Mouse (Mus musculus) liver, embryonic 11.5 days (tissue): Measurements from ENCODE around the gene Csk. TPM values are rescaled to one million over a fixed set of nuclear protein-coding genes. Genes with fewer than 3 reads are reported as not detected.

Source experiments
- ATAC-seq: fragments of 200-750 bp; cut with Nextera tagmentation; replicated peaks from 2 replicates; pipeline ENCODE4 v1.8.0; 2017; ENCODE audit warnings: moderate number of reproducible peaks, mild to moderate bottlenecking, moderate TSS enrichment, moderate library complexity; ENCODE audit not compliant: low FRiP score
- DNase-seq: peaks from one replicate; pipeline ENCODE4 v3.0.0-alpha.2; 2017; ENCODE audit warnings: low spot score
- H3K27ac ChIP-seq: fragments of 300-500 bp; sonication (generic); 2 replicates; pipeline ENCODE4 v1.5.1; 2014; ENCODE audit warnings: mild to moderate bottlenecking, low read depth, low read length, control low read depth
- H3K27me3 ChIP-seq: fragments of 300-500 bp; sonication (generic); replicated peaks from 2 replicates; pipeline ENCODE4 v1.6.1; 2014; ENCODE audit warnings: low read length, mixed read lengths; ENCODE audit not compliant: control insufficient read depth, insufficient read depth
- H3K36me3 ChIP-seq: fragments of 300-500 bp; sonication (generic); 2 replicates; pipeline ENCODE4 v1.6.1; 2014; ENCODE audit warnings: mild to moderate bottlenecking, low read length, moderate library complexity, mixed read lengths; ENCODE audit not compliant: control insufficient read depth, insufficient read depth
- H3K4me1 ChIP-seq: fragments of 300-500 bp; sonication (generic); replicated peaks from 2 replicates; pipeline ENCODE4 v1.6.1; 2014; ENCODE audit warnings: low read length, mixed read lengths; ENCODE audit not compliant: control insufficient read depth, insufficient read depth
- H3K4me2 ChIP-seq: fragments of 300-500 bp; sonication (generic); 2 replicates; pipeline ENCODE4 v1.6.1; 2014; ENCODE audit warnings: mild to moderate bottlenecking, control low read depth, moderate library complexity
- H3K4me3 ChIP-seq: fragments of 300-500 bp; sonication (generic); 2 replicates; pipeline ENCODE4 v1.5.1; 2014; ENCODE audit warnings: low read depth, low read length, control low read depth
- H3K9ac ChIP-seq: fragments of 300-500 bp; sonication (generic); 2 replicates; pipeline ENCODE4 v1.6.1; 2014; ENCODE audit warnings: low read depth, low read length, control low read depth
- H3K9me3 ChIP-seq: fragments of 300-500 bp; sonication (generic); 2 replicates; pipeline ENCODE4 v1.6.1; 2016; ENCODE audit warnings: low read length, inconsistent platforms, mixed read lengths; ENCODE audit not compliant: control insufficient read depth
- WGBS: fragments of 180-500 bp; shearing (Covaris S2); extraction: QIAGEN DNeasy Blood & Tissue Kit; methylation state at CpG from one replicate; pipeline ENCODE4 v1.1.7; 2014; 5-methylcytosine and 5-hydroxymethylcytosine counted together
- polyA plus RNA-seq: library from polyadenylated mRNA; unstranded; fragments of >200 nt; fragmentation: Nextera tagmentation; extraction: Ambion mirVana; gene quantifications from 2 replicates; pipeline ENCODE4 v1.2.1, GENCODE M21; 2014

The Csk gene
- polyA plus RNA-seq, 1 experiment from 2014 or later = 45.2 TPM

DNA sequence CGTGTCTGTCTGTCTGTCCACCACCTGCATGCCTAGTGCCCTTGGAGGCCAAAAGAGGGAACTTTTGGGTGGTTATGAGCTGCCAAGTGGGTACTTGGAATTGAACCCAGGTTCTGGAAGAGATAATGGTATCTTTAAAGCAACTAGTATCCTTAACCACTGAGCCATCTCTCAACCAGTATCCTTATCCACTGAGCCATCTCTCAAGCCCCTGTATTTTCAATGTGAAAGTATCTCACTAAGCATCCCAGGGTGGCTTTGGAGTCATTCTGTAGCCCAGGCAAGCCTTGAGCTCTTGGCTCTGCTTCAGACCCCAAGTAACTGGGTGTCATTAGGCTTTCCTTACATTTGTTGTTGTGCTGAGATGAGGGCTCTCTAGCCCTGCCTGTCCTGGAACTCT, 1.5 kb upstream of the Csk start:
- H3K27ac ChIP-seq = no peak overlapping the region
- 89% methylated on average over 1 of the region's 1 CpGs for WGBS

GRCm38 (mm10) chr9:57652855-57653254, 576 bp downstream of the Csk start:
- Histone ChIP-seq H3K9me3 (no peaks in the 10 kb centered on the region), H3K27me3 (no peaks in the 10 kb centered on the region), H3K27ac (no peak overlapping the region), H3K36me3 (no peaks in the 10 kb centered on the region), H3K9ac (no peak overlapping the region), H3K4me3 (no peak overlapping the region), H3K4me1 (peaks cover 19% of the 10 kb centered on the region), H3K4me2 (no peak overlapping the region)
- DNase-seq (no peak), ATAC-seq (no peak)
- WGBS = 67% methylated on average over 3 of the region's 3 CpGs

More for the DNA sequence above, 1.5 kb upstream of the Csk start:
- Histone ChIP-seq H3K9ac (no peak overlapping the region), H3K4me2 (no peak overlapping the region), H3K4me1 (peaks cover 18% of the 10 kb centered on the region), H3K9me3 (no peaks in the 10 kb centered on the region), H3K36me3 (no peaks in the 10 kb centered on the region), H3K4me3 (no peak overlapping the region), H3K27me3 (no peaks in the 10 kb centered on the region)
- DNase-seq (no peak), ATAC-seq (no peak)

DNA sequence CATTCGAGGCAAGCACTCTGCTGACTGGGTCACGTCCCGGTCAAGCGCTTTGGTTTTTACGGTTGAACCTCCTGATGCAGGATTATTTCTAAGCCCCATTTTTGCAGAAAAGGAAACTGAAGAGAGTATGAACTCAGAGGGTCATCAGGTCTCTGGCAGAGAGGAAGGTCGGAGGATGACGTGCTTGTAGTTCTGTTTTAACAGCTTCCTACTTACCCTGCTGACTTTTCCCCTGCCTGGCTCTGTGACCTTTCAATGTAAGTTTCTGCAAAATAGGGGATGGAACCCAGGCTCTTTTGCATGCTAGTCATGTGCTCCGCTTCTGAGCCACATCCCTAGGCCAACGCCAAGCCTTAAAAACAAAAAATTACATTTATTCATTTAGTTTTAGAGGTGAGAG, 1.1 kb downstream of the Csk start:
- H3K4me2 ChIP-seq = no peak overlapping the region
- H3K27ac ChIP-seq = no peak overlapping the region
- WGBS = 77% methylated on average over 9 of the region's 9 CpGs
- no peak overlapping the region for H3K9ac ChIP-seq
- ATAC-seq (no peak), DNase-seq (no peak)
- peaks cover 24% of the 10 kb centered on the region for H3K4me1 ChIP-seq
- H3K9me3 ChIP-seq = no peaks in the 10 kb centered on the region
- no peaks in the 10 kb centered on the region for H3K36me3 ChIP-seq
- no peak overlapping the region for H3K4me3 ChIP-seq
- H3K27me3 ChIP-seq = no peaks in the 10 kb centered on the region

- Histone ChIP-seq H3K9ac (0 out of 2 replicates have a peak overlapping the region, but pooled peaks have one; percentile 15), H3K4me2 (no peak overlapping the region; the same call in 1 of the 2 replicates), H3K4me1 (peaks cover 29% of the 10 kb centered on the region), H3K9me3 (no peaks in the 10 kb centered on the region), H3K36me3 (no peaks in the 10 kb centered on the region), H3K27ac (0 out of 2 replicates have a peak overlapping the region, but pooled peaks have one; percentile 11), H3K4me3 (no peak overlapping the region), H3K27me3 (no peaks in the 10 kb centered on the region)
- DNase-seq (no peak), ATAC-seq (0 out of 2 replicates have a peak, but pooled peaks have one; percentile 7)
- WGBS = 18% methylated on average over 6 of the region's 6 CpGs
Observed at GRCm38 (mm10) chr9:57650786-57651311, 2.6 kb downstream of the Csk start.

- Histone ChIP-seq H3K9ac (0 out of 2 replicates have a peak overlapping the region, but pooled peaks have one; percentile 15), H3K4me2 (no peak overlapping the region), H3K4me1 (peaks cover 31% of the 10 kb centered on the region), H3K36me3 (no peaks in the 10 kb centered on the region), H3K27ac (no peak overlapping the region; the same call in 1 of the 2 replicates), H3K27me3 (no peaks in the 10 kb centered on the region), H3K9me3 (no peaks in the 10 kb centered on the region), H3K4me3 (no peak overlapping the region)
- ATAC-seq = no peak
- DNase-seq = no peak
- 83% methylated on average over 6 of the region's 6 CpGs for WGBS
Observed at GRCm38 (mm10) chr9:57650130-57650785, 3.2 kb downstream of the Csk start.

DNA sequence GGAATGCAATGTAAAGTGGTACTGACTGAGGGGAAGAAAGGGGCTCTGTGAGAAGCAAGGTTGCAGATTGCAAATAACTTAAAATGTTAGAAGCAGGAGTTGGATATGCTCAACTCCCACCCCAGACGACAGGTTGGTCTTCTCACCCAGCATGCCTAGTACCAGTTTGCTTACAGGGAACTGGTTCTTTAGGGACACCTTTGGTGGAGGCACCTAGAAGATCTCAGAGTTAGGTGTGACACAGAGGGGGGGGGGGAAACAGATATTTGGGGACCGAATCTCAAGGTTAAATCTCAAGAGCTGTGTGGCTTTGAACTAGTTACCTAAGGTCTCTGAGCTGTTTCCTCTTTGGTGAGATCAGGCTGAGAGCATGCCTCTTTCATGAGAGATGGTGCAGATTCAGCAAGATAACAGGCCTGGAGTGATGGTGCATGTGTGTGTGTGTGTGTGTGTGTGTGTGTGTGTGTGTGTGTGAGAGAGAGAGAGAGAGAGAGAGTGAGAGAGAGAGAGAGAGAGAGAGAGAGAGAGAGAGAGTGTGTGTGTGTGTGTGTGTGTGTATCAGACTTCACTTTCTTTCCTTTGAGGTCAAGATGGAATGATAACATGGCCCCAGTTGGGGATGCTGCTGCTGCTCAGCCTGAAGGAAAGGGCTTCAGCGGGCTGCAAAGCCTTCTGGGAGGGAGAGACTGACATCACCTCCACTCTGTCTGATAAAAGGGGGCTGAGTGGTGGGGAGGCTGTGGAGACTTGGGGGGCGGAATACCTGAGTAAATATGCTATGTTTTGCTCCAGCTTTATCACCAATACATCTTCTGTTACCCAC, 5.9 kb downstream of the Csk start:
- DNase-seq (no peak), ATAC-seq (no peak)
- peaks cover 45% of the 10 kb centered on the region for H3K4me1 ChIP-seq
- no peaks in the 10 kb centered on the region for H3K27me3 ChIP-seq
- H3K9ac ChIP-seq = 0 out of 2 replicates have a peak overlapping the region, but pooled peaks have one; percentile 25
- no peaks in the 10 kb centered on the region for H3K36me3 ChIP-seq
- no peak overlapping the region for H3K4me3 ChIP-seq
- 38% methylated on average over 4 of the region's 4 CpGs for WGBS
- H3K27ac ChIP-seq = peak overlapping the region; percentile 55
- no peak overlapping the region; the same call in 1 of the 2 replicates for H3K4me2 ChIP-seq
- no peaks in the 10 kb centered on the region for H3K9me3 ChIP-seq

DNA sequence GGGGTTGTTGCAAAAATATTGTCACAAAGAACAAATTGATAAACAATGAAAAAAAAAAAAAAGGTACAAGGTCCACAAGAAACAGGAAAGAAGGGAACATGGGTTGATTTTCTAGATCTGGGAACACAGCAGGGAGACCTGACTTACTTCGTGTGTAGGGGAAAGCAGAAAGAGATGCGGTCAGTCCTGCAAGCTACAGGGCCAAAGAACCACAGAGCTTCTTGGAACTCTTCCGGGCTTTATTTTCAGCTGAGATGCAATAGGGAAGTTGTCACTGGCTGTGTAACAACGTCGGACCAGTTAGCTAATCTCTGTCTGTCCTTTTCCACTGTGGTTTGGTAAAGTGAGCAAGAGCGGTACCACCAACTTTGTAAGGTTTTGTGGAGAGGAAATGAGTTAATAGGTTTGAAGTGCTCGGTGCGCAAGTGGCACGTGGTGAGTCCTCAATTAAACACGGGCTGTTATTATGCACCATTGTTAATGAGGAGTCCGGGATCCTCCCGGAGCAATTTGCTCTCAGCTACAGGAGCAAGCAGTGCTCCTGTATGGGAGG, 6.8 kb downstream of the Csk start:
- ATAC-seq (no peak), DNase-seq (no peak)
- H3K4me3 ChIP-seq = no peak overlapping the region
- WGBS = 46% methylated on average over 12 of the region's 12 CpGs
- no peaks in the 10 kb centered on the region for H3K9me3 ChIP-seq
- H3K4me1 ChIP-seq = peaks cover 53% of the 10 kb centered on the region
- H3K27me3 ChIP-seq = no peaks in the 10 kb centered on the region
- peaks cover 4% of the 10 kb centered on the region; the same call in 1 of the 2 replicates for H3K36me3 ChIP-seq
- H3K27ac ChIP-seq = peak overlapping the region; percentile 55
- peak overlapping the region; percentile 25; the same call in 1 of the 2 replicates for H3K4me2 ChIP-seq
- 0 out of 2 replicates have a peak overlapping the region, but pooled peaks have one; percentile 25 for H3K9ac ChIP-seq
